Mouse (Mus musculus): Measurements from ENCODE around the gene Rbm14. TPM values are rescaled to one million over a fixed set of nuclear protein-coding genes. Genes with fewer than 3 reads are reported as not detected.

Gene Rbm14
- 18.2 and 18.3 TPM in 2 replicates for polyA plus RNA-seq (2012; rRNA removed)

DNA sequence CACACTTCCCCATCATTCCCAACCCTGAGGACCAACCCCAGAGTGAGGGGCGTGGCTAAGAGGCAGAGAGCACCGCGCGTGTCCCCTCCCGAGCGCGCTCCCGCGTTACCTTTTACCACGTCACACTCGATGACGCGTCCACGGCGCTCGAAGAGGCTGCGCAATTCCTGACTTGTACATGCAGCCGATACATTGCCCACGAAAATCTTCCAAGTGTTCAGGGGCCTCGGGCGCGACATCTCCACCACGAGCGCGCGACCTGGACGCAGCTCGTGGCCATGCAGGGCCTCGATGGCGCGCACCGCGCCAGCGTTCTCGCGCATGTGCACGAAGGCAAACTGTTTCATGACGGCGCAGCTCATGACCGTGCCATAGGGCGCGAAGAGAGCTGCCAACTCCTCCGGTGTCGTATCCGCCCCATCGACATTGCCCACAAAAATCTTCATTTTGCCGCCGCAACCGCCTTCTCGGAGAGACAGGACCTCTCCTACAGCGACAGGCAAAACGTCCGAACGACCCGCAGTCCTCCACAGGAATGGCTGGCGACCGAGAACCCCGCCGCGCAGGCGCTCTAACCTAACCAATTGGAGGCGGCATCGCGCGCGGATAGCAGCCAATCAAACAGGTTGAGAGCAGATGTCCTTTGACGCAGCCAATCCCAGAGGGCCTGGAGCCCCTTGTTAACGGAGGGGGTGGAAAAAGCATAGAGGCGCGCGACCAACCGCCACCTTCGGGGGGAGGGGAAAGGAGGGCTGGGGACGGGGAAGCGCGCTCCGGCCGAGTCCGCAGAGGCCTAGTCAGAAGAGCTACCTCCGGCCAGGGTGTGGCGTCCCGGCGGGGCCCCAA is at the start of gene Rbm14, which contains the start of gene Gm21992:
Gene Rbm14, minus strand, starts transcription at position 572 of the 846 bp plus-strand sequence.
Gene Gm21992, minus strand, starts transcription at position 550 of the 846 bp plus-strand sequence.

DNA sequence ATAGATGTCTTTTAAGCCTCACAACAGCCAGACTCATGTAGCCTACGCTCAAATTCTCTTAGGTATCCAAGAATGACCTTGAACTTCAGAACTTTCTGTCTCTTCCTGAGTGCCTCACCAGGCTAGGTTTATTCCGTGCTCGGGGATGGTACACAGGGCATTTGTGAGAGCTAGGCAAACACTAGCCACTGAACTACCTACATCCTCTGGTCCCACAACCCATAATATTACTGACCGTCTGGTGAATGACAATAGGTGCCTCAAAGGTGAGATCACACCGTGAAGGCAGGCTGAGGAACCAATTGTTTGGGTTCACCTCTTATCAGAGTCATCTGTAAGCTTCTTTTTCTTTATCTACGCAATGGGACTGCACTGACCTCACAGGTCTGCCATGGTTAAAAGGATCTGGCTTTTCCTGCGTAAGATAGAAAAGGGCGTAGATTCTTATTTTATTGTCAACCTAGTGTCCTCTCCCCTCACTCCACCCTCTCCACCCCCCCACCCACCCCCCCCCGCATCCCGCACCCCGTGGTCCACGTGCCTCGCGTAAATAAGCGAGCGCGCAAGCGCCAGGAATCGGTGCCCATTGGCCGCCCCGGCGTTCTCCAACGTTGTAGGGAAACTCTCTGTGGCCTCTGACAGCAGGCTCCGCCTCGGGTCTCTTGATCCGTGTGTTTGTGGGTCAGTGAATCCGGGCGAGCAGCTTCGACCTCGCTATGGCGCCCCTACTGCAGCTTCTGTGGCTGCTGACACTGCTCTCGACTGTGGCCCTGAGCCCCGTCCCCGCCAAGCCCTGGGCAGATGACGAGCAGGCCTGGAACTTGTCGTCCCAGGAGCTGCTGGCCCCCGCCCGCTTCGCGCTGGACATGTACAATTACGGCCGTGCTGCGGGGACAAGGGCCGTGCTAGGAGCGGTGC is 43.4 kb upstream of the Rbm14 start, which contains the start of gene Ctsf:
Gene Ctsf, plus strand, starts transcription at position 579 of the 918 bp plus-strand sequence.

DNA sequence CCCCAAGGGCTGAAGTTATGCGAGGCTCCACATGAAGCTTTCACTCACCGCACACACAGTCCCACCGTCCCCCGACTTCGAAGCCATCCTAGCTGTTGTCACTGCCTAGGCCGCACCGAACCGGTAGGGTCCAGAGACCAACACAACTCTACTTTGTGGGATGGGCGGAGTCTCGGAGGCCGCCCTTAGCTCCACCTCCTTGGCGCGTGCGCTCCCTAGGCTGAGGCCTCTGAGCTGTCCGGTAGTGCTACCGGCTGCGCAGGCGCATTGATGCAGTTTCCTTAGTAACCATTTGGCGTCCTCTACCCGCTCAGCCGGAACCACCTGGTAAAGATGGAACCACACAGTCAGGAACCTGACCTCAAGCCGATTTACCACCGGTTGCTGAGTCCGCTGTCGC is 27.7 kb upstream of the Rbm14 start, which contains the start of the genes Ccs and Ccdc87:
Gene Ccs, minus strand, starts transcription at position 184 of the 400 bp plus-strand sequence.
Gene Ccdc87, plus strand, starts transcription at position 218 of the 400 bp plus-strand sequence.

DNA sequence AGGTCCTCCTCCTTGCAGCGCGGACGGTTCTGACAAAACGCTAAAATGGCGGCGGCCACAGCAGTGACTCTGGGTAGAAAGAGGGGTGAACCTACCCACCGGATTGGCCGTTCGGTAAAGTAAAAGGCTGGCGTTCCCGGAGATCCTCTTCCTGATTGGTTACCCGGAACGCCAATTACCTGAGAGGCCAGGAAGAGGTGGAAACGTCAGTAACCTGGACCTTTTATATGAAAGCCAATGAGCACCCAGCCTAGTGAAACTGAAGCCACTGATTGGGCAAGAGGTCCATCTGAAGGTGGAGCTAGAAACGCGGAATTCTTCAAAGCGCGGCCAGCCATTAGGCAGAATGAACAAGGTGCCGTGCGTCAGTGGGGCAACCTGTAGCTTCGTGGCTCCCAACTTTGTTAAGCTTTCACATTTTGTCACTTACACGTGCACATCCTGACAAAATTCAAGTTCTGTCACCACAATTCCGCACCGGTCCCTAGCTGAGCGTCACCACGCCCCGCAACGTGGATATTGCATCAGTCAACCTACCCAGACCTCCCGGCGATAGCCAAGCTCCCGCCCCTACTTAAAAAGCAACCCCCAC is 17.5 kb downstream of the Rbm14 start, which contains the start of gene Rbm4:
Gene Rbm4, minus strand, starts transcription at position 71 of the 592 bp plus-strand sequence.

DNA sequence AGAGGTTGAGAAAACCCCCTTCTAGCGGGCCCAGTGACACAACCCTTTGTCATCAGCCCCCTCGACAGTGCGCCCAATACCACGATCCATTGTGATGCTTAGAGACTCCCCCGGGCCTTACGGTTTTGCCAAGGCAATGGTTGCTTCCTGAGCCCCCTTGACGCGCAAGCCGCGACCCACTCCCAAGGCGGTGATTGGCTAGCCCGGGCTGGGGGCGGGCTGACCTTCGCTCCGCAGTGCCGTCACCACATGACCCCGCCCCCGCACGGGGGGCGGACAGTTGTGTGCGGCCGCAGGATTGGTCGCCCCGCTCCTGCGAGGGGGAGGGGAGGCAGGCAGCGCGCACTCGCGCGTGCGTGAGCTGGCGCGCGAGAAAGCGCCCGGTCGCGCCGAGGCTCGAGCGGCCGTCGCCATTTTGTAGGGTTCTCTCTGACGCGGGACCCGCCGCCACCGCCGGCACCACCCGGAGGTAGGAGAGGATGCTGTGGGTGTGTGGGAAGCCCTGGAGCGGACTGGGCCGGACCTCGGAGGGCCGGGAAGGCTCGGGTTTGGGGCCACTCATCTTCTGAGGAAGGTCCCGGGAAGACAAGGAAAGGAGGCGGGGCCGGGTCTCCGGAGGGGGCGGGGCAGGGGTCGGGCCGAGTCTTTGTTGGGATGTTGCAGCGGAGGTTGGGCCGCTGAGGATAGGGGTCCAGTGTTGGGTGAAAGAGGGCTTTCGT is 55.1 kb downstream of the Rbm14 start, which contains the start of gene Rbm4b:
Gene Rbm4b, plus strand, starts transcription at position 305 of the 719 bp plus-strand sequence.

Other genes starting within 250 kb of the Rbm14 start
- 1.1 and 1.2 TPM in 2 replicates for gene Lrfn4, start 196.0 kb downstream of the Rbm14 start, polyA plus RNA-seq (2012; rRNA removed)
- gene Rce1, start 186.0 kb downstream of the Rbm14 start, polyA plus RNA-seq (2012; rRNA removed): 15.3 and 16.1 TPM in 2 replicates
- 0.01 and 0.07 TPM in 2 replicates for gene Gm960, start 113.0 kb downstream of the Rbm14 start, polyA plus RNA-seq (2012; rRNA removed)
- 0.30 and 0.31 TPM in 2 replicates for gene Sptbn2, start 100.5 kb downstream of the Rbm14 start, polyA plus RNA-seq (2012; rRNA removed)
- 7.1 and 8.3 TPM in 2 replicates for gene Rbm4b, start 55.1 kb downstream of the Rbm14 start, polyA plus RNA-seq (2012; rRNA removed)
- 35.7 and 37.7 TPM in 2 replicates for gene Rbm4, start 17.7 kb downstream of the Rbm14 start, polyA plus RNA-seq (2012; rRNA removed)
- 14.1 and 14.8 TPM in 2 replicates for gene Gm21992, start within 50 bp of the Rbm14 start, polyA plus RNA-seq (2012; rRNA removed)
- gene Ccs, start 27.7 kb upstream of the Rbm14 start, polyA plus RNA-seq (2012; rRNA removed): 158 and 166 TPM in 2 replicates
- 0.01 TPM in 1 of 2 replicates, not detected in the other for gene Ccdc87, start 27.7 kb upstream of the Rbm14 start, polyA plus RNA-seq (2012; rRNA removed)
- 22.9 and 23.6 TPM in 2 replicates for gene Ctsf, start 43.5 kb upstream of the Rbm14 start, polyA plus RNA-seq (2012; rRNA removed)
- 0.06 and 0.10 TPM in 2 replicates for gene Actn3, start 66.3 kb upstream of the Rbm14 start, polyA plus RNA-seq (2012; rRNA removed)
- 10.1 and 10.6 TPM in 2 replicates for gene Zdhhc24, start 67.0 kb upstream of the Rbm14 start, polyA plus RNA-seq (2012; rRNA removed)
- 0.52 and 0.79 TPM in 2 replicates for gene Bbs1, start 95.0 kb upstream of the Rbm14 start, polyA plus RNA-seq (2012; rRNA removed)
- 33.6 and 33.7 TPM in 2 replicates for gene Dpp3, start 116.7 kb upstream of the Rbm14 start, polyA plus RNA-seq (2012; rRNA removed)
- 0.17 and 0.28 TPM in 2 replicates for gene Peli3, start 131.5 kb upstream of the Rbm14 start, polyA plus RNA-seq (2012; rRNA removed)
- gene Mrpl11, start 150.5 kb upstream of the Rbm14 start, polyA plus RNA-seq (2012; rRNA removed): 23.7 and 24.7 TPM in 2 replicates
- gene Npas4, start 178.7 kb upstream of the Rbm14 start, polyA plus RNA-seq (2012; rRNA removed): 0.07 and 0.10 TPM in 2 replicates
- gene Slc29a2, start 212.2 kb upstream of the Rbm14 start, polyA plus RNA-seq (2012; rRNA removed): 1.4 and 2.0 TPM in 2 replicates
- gene B4gat1, start 227.2 kb upstream of the Rbm14 start, polyA plus RNA-seq (2012; rRNA removed): 6.2 and 7.5 TPM in 2 replicates
- 0.26 and 0.37 TPM in 2 replicates for gene AC124502.3, start 227.3 kb upstream of the Rbm14 start, polyA plus RNA-seq (2012; rRNA removed)
- 14.8 and 15.2 TPM in 2 replicates for gene Brms1, start 229.7 kb upstream of the Rbm14 start, polyA plus RNA-seq (2012; rRNA removed)
- 0.52 and 0.58 TPM in 2 replicates for gene Rin1, start 238.8 kb upstream of the Rbm14 start, polyA plus RNA-seq (2012; rRNA removed)

Measured in liver, embryonic 18 days (tissue).